Mouse (Mus musculus) intestine, embryonic 15.5 days (tissue): Measurements from ENCODE around the gene Vmn2r104. TPM values are rescaled to one million over a fixed set of nuclear protein-coding genes. Genes with fewer than 3 reads are reported as not detected.

Source experiments
- ATAC-seq: fragments of 200-750 bp; cut with Nextera tagmentation; 2 replicates; pipeline ENCODE4 v1.8.0; 2017; ENCODE audit warnings: moderate TSS enrichment, moderate library complexity
- H3K27ac ChIP-seq: fragments of 300-500 bp; sonication (generic); 2 replicates; pipeline ENCODE4 v1.5.1; 2015; ENCODE audit warnings: mild to moderate bottlenecking, inconsistent platforms
- H3K27me3 ChIP-seq: fragments of 300-500 bp; sonication (generic); replicated peaks from 2 replicates; pipeline ENCODE4 v1.6.1; 2015; ENCODE audit warnings: inconsistent platforms
- H3K36me3 ChIP-seq: fragments of 300-500 bp; sonication (generic); 2 replicates; pipeline ENCODE4 v1.6.1; 2015; ENCODE audit warnings: inconsistent platforms
- H3K4me1 ChIP-seq: fragments of 300-500 bp; sonication (generic); replicated peaks from 2 replicates; pipeline ENCODE4 v1.6.1; 2015; ENCODE audit warnings: inconsistent platforms
- H3K4me2 ChIP-seq: fragments of 300-500 bp; sonication (generic); replicated peaks from 2 replicates; pipeline ENCODE4 v1.6.1; 2015; ENCODE audit warnings: mild to moderate bottlenecking, inconsistent platforms
- H3K4me3 ChIP-seq: fragments of 300-500 bp; sonication (generic); replicated peaks from 2 replicates; pipeline ENCODE4 v1.5.1; 2015; ENCODE audit warnings: inconsistent platforms
- H3K9ac ChIP-seq: fragments of 300-500 bp; sonication (generic); 2 replicates; pipeline ENCODE4 v1.6.1; 2015; ENCODE audit warnings: inconsistent platforms
- H3K9me3 ChIP-seq: fragments of 300-500 bp; sonication (generic); 2 replicates; pipeline ENCODE4 v1.6.1; 2016; ENCODE audit warnings: inconsistent platforms
- whole genome bisulfite sequencing: fragments of 180-500 bp; shearing (Covaris S2); methylation state at CpG from one replicate; pipeline ENCODE4 v1.1.7; 2015; 5-methylcytosine and 5-hydroxymethylcytosine counted together
- polyA plus RNA-seq: library from polyadenylated mRNA; unstranded; fragments of >200 nt; fragmentation: Nextera tagmentation; extraction: Ambion mirVana; gene quantifications from 2 replicates; pipeline ENCODE4 v1.2.1, GENCODE M21; 2015

Vmn2r104 gene
- polyA plus RNA-seq = not detected in 2 replicates

DNA sequence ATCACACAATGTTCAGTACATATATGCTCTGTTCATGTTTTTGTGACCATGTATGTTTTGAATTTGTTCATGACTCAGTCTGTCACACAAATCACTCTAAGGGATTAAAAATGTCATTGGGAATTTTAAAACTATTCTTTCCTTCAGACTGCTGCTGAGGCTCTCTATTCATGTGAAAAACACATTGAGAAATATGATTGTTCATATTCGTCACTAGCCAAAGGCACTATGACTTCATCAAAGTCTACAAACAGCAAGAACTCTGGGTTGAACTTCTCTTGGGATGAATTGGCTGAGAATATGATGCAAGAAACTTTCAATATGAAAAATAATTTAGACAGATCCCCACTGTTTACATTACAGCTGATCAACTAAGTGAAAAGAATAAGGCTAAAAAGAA lies at the start of gene Vmn2r104:
Vmn2r104 (minus strand) TSS at position 101 of the 400 bp plus-strand sequence.
- H3K4me1 ChIP-seq = no peaks in the 10 kb centered on the region
- WGBS = 83% methylated on average over 1 of the region's 1 CpGs
- no peak for ATAC-seq

DNA sequence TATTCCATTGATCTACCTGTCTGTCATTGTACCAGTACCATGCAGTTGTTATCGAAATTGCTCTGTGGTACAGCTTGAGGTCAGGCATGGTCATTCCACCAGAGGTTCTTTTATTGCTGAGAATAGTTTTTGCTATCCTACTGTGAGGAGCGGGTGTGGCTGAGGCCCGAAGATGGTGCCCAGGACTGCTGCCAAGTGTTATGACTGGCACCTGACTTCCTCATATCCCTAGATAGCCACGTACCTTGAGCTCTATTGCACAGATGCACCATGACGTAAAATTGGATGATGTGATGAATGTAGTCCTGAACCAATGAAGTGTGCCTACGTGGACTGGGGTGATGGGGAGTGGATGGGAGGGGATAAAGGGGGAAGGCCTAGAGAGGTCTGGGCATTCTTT lies 26.0 kb upstream of the Vmn2r104 start:
- Histone ChIP-seq H3K9me3 (no peaks in the 10 kb centered on the region), H3K27me3 (no peaks in the 10 kb centered on the region), H3K36me3 (no peaks in the 10 kb centered on the region), H3K9ac (no peak overlapping the region), H3K4me1 (no peaks in the 10 kb centered on the region), H3K4me3 (no peak overlapping the region), H3K27ac (no peak overlapping the region), H3K4me2 (no peak overlapping the region)
- ATAC-seq = no peak
- whole genome bisulfite sequencing = 79% methylated on average over 6 of the region's 6 CpGs

More for the DNA sequence above, at the start of gene Vmn2r104:
- no peaks in the 10 kb centered on the region for H3K36me3 ChIP-seq
- H3K27ac ChIP-seq = no peak within 1 kb of the TSS
- H3K4me3 ChIP-seq = no peak within 1 kb of the TSS
- no peaks in the 10 kb centered on the region for H3K27me3 ChIP-seq
- H3K4me2 ChIP-seq = no peak within 1 kb of the TSS
- no peak within 1 kb of the TSS for H3K9ac ChIP-seq
- H3K9me3 ChIP-seq = 0 out of 2 replicates have a peak, but pooled peaks cover 3% of the 10 kb centered on the region

DNA sequence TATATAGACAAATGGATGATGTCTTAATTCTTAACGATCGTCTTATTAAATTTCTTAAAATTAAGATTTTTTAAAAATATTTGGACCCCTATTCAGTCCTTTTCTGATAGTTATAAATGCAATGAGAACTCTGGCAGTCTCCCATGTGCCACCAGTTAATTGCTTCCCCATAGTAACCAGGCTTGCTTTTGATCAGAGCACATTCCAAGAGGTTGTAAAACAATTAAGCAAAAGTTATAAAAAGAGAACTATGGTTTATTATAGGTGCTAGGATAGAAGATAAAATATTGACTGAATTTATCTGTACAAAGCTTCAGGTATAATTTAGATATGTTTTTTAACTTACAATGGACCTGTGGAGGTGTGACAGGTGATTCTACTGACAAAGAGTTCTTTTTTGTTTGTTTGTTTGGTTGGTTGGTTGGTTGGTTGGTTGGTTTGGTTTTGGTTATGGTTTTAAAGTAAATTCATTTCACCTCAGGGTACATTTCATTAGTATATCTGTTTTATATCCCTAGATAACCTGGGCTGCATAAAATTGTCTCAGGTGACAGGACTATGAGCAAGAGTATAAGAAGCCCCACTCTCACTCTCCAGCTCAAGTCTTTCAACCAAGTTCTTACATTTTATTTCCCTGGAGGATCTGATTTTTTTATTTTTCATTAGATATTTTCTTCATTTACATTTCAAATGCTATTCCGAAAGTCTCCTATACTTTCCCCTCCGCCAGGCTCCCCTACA lies 23.7 kb upstream of the Vmn2r104 start:
- no peak overlapping the region for H3K4me2 ChIP-seq

More for the DNA sequence above, 23.7 kb upstream of the Vmn2r104 start:
- H3K27ac ChIP-seq = no peak overlapping the region
- H3K4me3 ChIP-seq = no peak overlapping the region
- H3K27me3 ChIP-seq = no peaks in the 10 kb centered on the region
- peak; percentile 98 for ATAC-seq
- H3K9ac ChIP-seq = no peak overlapping the region
- H3K9me3 ChIP-seq = no peaks in the 10 kb centered on the region
- no peaks in the 10 kb centered on the region for H3K4me1 ChIP-seq
- H3K36me3 ChIP-seq = no peaks in the 10 kb centered on the region
- 83% methylated on average over 4 of the region's 4 CpGs for WGBS

Other genes with a start within 250 kb of the Vmn2r104 start
- gene Fpr-rs7, start 65.9 kb upstream of the Vmn2r104 start, polyA plus RNA-seq = not detected in 2 replicates
- gene Fpr-rs6, start 134.8 kb upstream of the Vmn2r104 start, polyA plus RNA-seq = not detected in 2 replicates
- gene Vmn2r105, start 186.7 kb upstream of the Vmn2r104 start, polyA plus RNA-seq = not detected in 2 replicates
- not detected in 2 replicates for gene Vmn2r106, start 237.2 kb upstream of the Vmn2r104 start, polyA plus RNA-seq